Mouse (Mus musculus) skeletal muscle tissue, postnatal 0 days (tissue): ENCODE measurements around the gene Stfa2. TPM values are rescaled to one million over a fixed set of nuclear protein-coding genes. Genes with fewer than 3 reads are reported as not detected.

Experiments used
- polyA plus RNA-seq: library from polyadenylated mRNA; unstranded; fragments of >200 nt; fragmentation: Nextera tagmentation; extraction: Ambion mirVana; gene quantifications from 2 replicates; pipeline ENCODE4 v1.2.1, GENCODE M21; 2015

Gene Stfa2
- polyA plus RNA-seq, result 1.5 and 14.0 TPM in 2 replicates

GRCm38 (mm10) chr16:36408357-36408756 is at the start of gene Stfa2:
Gene Stfa2, minus strand, starts transcription at chr16:36408457.

GRCm38 (mm10) chr16:36455342-36455802 is 47.1 kb upstream of the Stfa2 start, which contains the start of gene Stfa3:
Gene Stfa3, minus strand, starts transcription at chr16:36455392.

GRCm38 (mm10) chr16:36367648-36368047 is 40.6 kb downstream of the Stfa2 start, which contains the start of gene BC100530:
Gene BC100530, minus strand, starts transcription at chr16:36367748.

Other genes starting within 250 kb of the Stfa2 start
- gene Gm5483, start 224.2 kb downstream of the Stfa2 start, polyA plus RNA-seq, result 1.6 and 3.9 TPM in 2 replicates
- not detected in 2 replicates for gene Gm5416, start 198.1 kb downstream of the Stfa2 start, polyA plus RNA-seq
- 0.51 and 1.3 TPM in 2 replicates for gene 2010005H15Rik, start 187.0 kb downstream of the Stfa2 start, polyA plus RNA-seq
- 3.5 and 39.7 TPM in 2 replicates for gene Stfa1, start 131.5 kb downstream of the Stfa2 start, polyA plus RNA-seq
- gene BC117090, start 74.1 kb downstream of the Stfa2 start, polyA plus RNA-seq, result 0.78 TPM in 1 of 2 replicates, not detected in the other
- gene BC100530, start 40.7 kb downstream of the Stfa2 start, polyA plus RNA-seq, result 3.8 and 147 TPM in 2 replicates
- gene Stfa3, start 46.9 kb upstream of the Stfa2 start, polyA plus RNA-seq, result 1.9 and 120 TPM in 2 replicates
- 0.04 and 0.13 TPM in 2 replicates for gene Casr, start 153.7 kb upstream of the Stfa2 start, polyA plus RNA-seq